Mouse (Mus musculus): ENCODE measurements at regions not wholly inside any gene's neighbourhood (a gene's known extent, or its start where the extent isn't known, plus 50 kb on each side); places are given as distances from the start of the nearest gene placed in this dataset.

GRCm38 (mm10) chr13:75544728-75545127, 161.8 kb upstream of the Ell2 start:
- Histone ChIP-seq H3K4me3 (replicated peaks) (no peak overlapping the region), H3K9ac (replicated peaks) (no peak overlapping the region), H3K36me3 (no peaks in the 10 kb centered on the region), H3K9me3 (no peaks in the 10 kb centered on the region), H3K27me3 (no peaks in the 10 kb centered on the region), H3K27ac (no peak overlapping the region), H3K4me1 (replicated peaks) (no peaks in the 10 kb centered on the region), H3K4me2 (no peak overlapping the region)
- ATAC-seq (ENCODE audit: insufficient number of reproducible peaks, insufficient read depth, low FRiP score, low TSS enrichment, low read depth), result no peak

- ATAC-seq (ENCODE audit: insufficient number of reproducible peaks, insufficient read depth, low FRiP score, low TSS enrichment, low read depth), result no peak
- H3K4me3 ChIP-seq (replicated peaks), result no peak overlapping the region
- no peaks in the 10 kb centered on the region for H3K9me3 ChIP-seq
- no peak overlapping the region for H3K4me2 ChIP-seq
- WGBS, result 53% methylated on average over 3 of the region's 3 CpGs
- no peak overlapping the region for H3K27ac ChIP-seq
- H3K27me3 ChIP-seq, result no peaks in the 10 kb centered on the region
- H3K9ac ChIP-seq (replicated peaks), result no peak overlapping the region
- no peaks in the 10 kb centered on the region for H3K4me1 ChIP-seq (replicated peaks)
- no peaks in the 10 kb centered on the region for H3K36me3 ChIP-seq
These were observed 158.8 kb upstream of the Ell2 start for GRCm38 (mm10) chr13:75547791-75548190.

- Histone ChIP-seq H3K9me3 (no peaks in the 10 kb centered on the region), H3K4me3 (replicated peaks) (no peak overlapping the region), H3K9ac (replicated peaks) (no peak overlapping the region), H3K36me3 (no peaks in the 10 kb centered on the region), H3K4me2 (no peak overlapping the region), H3K27ac (no peak overlapping the region), H3K4me1 (replicated peaks) (no peaks in the 10 kb centered on the region), H3K27me3 (no peaks in the 10 kb centered on the region)
- ATAC-seq (ENCODE audit: insufficient number of reproducible peaks, insufficient read depth, low FRiP score, low TSS enrichment, low read depth), result no peak
- 82% methylated on average over 1 of the region's 1 CpGs for WGBS
These were observed 127.6 kb upstream of the Ell2 start for GRCm38 (mm10) chr13:75578971-75579370.

- Histone ChIP-seq H3K4me1 (replicated peaks) (no peaks in the 10 kb centered on the region), H3K27ac (no peak overlapping the region), H3K27me3 (no peaks in the 10 kb centered on the region), H3K9me3 (no peaks in the 10 kb centered on the region), H3K9ac (replicated peaks) (no peak overlapping the region), H3K4me3 (replicated peaks) (no peak overlapping the region), H3K36me3 (no peaks in the 10 kb centered on the region), H3K4me2 (no peak overlapping the region)
- 80% methylated on average over 2 of the region's 2 CpGs for WGBS
- ATAC-seq (ENCODE audit: insufficient number of reproducible peaks, insufficient read depth, low FRiP score, low TSS enrichment, low read depth), result no peak
These were observed 115.7 kb upstream of the Ell2 start for GRCm38 (mm10) chr13:75590836-75591235.

- Histone ChIP-seq H3K4me3 (replicated peaks) (no peak overlapping the region), H3K27ac (no peak overlapping the region), H3K27me3 (no peaks in the 10 kb centered on the region), H3K36me3 (no peaks in the 10 kb centered on the region), H3K9ac (replicated peaks) (no peak overlapping the region), H3K4me2 (no peak overlapping the region), H3K9me3 (no peaks in the 10 kb centered on the region), H3K4me1 (replicated peaks) (no peaks in the 10 kb centered on the region)
- ATAC-seq (ENCODE audit: insufficient number of reproducible peaks, insufficient read depth, low FRiP score, low TSS enrichment, low read depth), result no peak
- 77% methylated on average over 2 of the region's 2 CpGs for WGBS
These were observed 109.7 kb upstream of the Ell2 start for GRCm38 (mm10) chr13:75596856-75597255.

- H3K4me2 ChIP-seq, result no peak overlapping the region
- H3K4me3 ChIP-seq (replicated peaks), result no peak overlapping the region
- ATAC-seq (ENCODE audit: insufficient number of reproducible peaks, insufficient read depth, low FRiP score, low TSS enrichment, low read depth), result no peak
- H3K36me3 ChIP-seq, result no peaks in the 10 kb centered on the region
- H3K27me3 ChIP-seq, result no peaks in the 10 kb centered on the region
- no peak overlapping the region for H3K27ac ChIP-seq
- no peaks in the 10 kb centered on the region for H3K4me1 ChIP-seq (replicated peaks)
- no peaks in the 10 kb centered on the region for H3K9me3 ChIP-seq
- no peak overlapping the region for H3K9ac ChIP-seq (replicated peaks)
These were observed 108.4 kb upstream of the Ell2 start for GRCm38 (mm10) chr13:75598186-75598585.

- H3K4me1 ChIP-seq (replicated peaks), result no peaks in the 10 kb centered on the region
- H3K4me2 ChIP-seq, result no peak overlapping the region
- no peak overlapping the region for H3K27ac ChIP-seq
- no peak overlapping the region for H3K4me3 ChIP-seq (replicated peaks)
- no peaks in the 10 kb centered on the region for H3K27me3 ChIP-seq
- 98% methylated on average over 1 of the region's 1 CpGs for WGBS
- H3K9me3 ChIP-seq, result no peaks in the 10 kb centered on the region
- no peak for ATAC-seq (ENCODE audit: insufficient number of reproducible peaks, insufficient read depth, low FRiP score, low TSS enrichment, low read depth)
- H3K9ac ChIP-seq (replicated peaks), result no peak overlapping the region
- no peaks in the 10 kb centered on the region for H3K36me3 ChIP-seq
These were observed 107.9 kb upstream of the Ell2 start for GRCm38 (mm10) chr13:75598675-75599074.

- H3K4me1 ChIP-seq (replicated peaks), result no peaks in the 10 kb centered on the region
- no peaks in the 10 kb centered on the region for H3K9me3 ChIP-seq
- no peak overlapping the region for H3K4me3 ChIP-seq (replicated peaks)
- H3K36me3 ChIP-seq, result no peaks in the 10 kb centered on the region
- no peaks in the 10 kb centered on the region for H3K27me3 ChIP-seq
- no peak overlapping the region for H3K27ac ChIP-seq
- WGBS, result 76% methylated on average over 3 of the region's 3 CpGs
- no peak for ATAC-seq (ENCODE audit: insufficient number of reproducible peaks, insufficient read depth, low FRiP score, low TSS enrichment, low read depth)
- no peak overlapping the region for H3K9ac ChIP-seq (replicated peaks)
- H3K4me2 ChIP-seq, result no peak overlapping the region
These were observed 83.3 kb upstream of the Ell2 start for GRCm38 (mm10) chr13:75623229-75623628.

GRCm38 (mm10) chr13:75627405-75627804, 79.2 kb upstream of the Ell2 start:
- Histone ChIP-seq H3K36me3 (no peaks in the 10 kb centered on the region), H3K9ac (replicated peaks) (no peak overlapping the region), H3K27ac (no peak overlapping the region), H3K4me3 (replicated peaks) (no peak overlapping the region), H3K9me3 (no peaks in the 10 kb centered on the region), H3K4me2 (no peak overlapping the region), H3K27me3 (no peaks in the 10 kb centered on the region), H3K4me1 (replicated peaks) (no peaks in the 10 kb centered on the region)
- 84% methylated on average over 1 of the region's 1 CpGs for WGBS
- ATAC-seq (ENCODE audit: insufficient number of reproducible peaks, insufficient read depth, low FRiP score, low TSS enrichment, low read depth), result no peak

GRCm38 (mm10) chr13:75631048-75631447, 75.5 kb upstream of the Ell2 start:
- Histone ChIP-seq H3K9me3 (no peaks in the 10 kb centered on the region), H3K36me3 (no peaks in the 10 kb centered on the region), H3K4me2 (no peak overlapping the region), H3K4me3 (replicated peaks) (no peak overlapping the region), H3K9ac (replicated peaks) (no peak overlapping the region), H3K4me1 (replicated peaks) (no peaks in the 10 kb centered on the region), H3K27me3 (no peaks in the 10 kb centered on the region), H3K27ac (no peak overlapping the region)
- ATAC-seq (ENCODE audit: insufficient number of reproducible peaks, insufficient read depth, low FRiP score, low TSS enrichment, low read depth), result no peak
- 88% methylated on average over 1 of the region's 1 CpGs for WGBS

GRCm38 (mm10) chr13:75647513-75647912, 59.0 kb upstream of the Ell2 start:
- no peak overlapping the region for H3K4me2 ChIP-seq
- 0 out of 2 replicates have a peak, but pooled peaks cover 2% of the 10 kb centered on the region for H3K9me3 ChIP-seq
- H3K9ac ChIP-seq (replicated peaks), result no peak overlapping the region
- no peaks in the 10 kb centered on the region for H3K27me3 ChIP-seq
- peak; percentile 82 for ATAC-seq (ENCODE audit: insufficient number of reproducible peaks, insufficient read depth, low FRiP score, low TSS enrichment, low read depth)
- H3K4me1 ChIP-seq (replicated peaks), result peaks cover 9% of the 10 kb centered on the region; the same call in 1 of the 2 replicates
- H3K36me3 ChIP-seq, result no peaks in the 10 kb centered on the region
- WGBS, result 11% methylated on average over 1 of the region's 1 CpGs
- no peak overlapping the region for H3K4me3 ChIP-seq (replicated peaks)
- H3K27ac ChIP-seq, result peak overlapping the region; percentile 75; the same call in 1 of the 2 replicates

GRCm38 (mm10) chr13:75651941-75652340, 54.6 kb upstream of the Ell2 start:
- H3K4me1 ChIP-seq (replicated peaks), result peaks cover 13% of the 10 kb centered on the region; the same call in 1 of the 2 replicates
- H3K27me3 ChIP-seq, result no peaks in the 10 kb centered on the region
- no peak for ATAC-seq (ENCODE audit: insufficient number of reproducible peaks, insufficient read depth, low FRiP score, low TSS enrichment, low read depth)
- 78% methylated on average over 3 of the region's 3 CpGs for WGBS
- H3K36me3 ChIP-seq, result no peaks in the 10 kb centered on the region
- no peak overlapping the region for H3K27ac ChIP-seq
- no peak overlapping the region for H3K4me2 ChIP-seq
- no peak overlapping the region for H3K9ac ChIP-seq (replicated peaks)
- H3K9me3 ChIP-seq, result no peaks in the 10 kb centered on the region
- H3K4me3 ChIP-seq (replicated peaks), result no peak overlapping the region

Measured in limb, embryonic 12.5 days (tissue).